Mouse (Mus musculus) frontal cortex, postnatal 14 days (tissue): ENCODE measurements around the gene Ptprg.

ENCODE experiments used
- DNase-seq, 2 experiments: peaks; one replicate each; pipeline ENCODE4 v3.0.0; 2022; ENCODE audit warnings: low spot score in 2 of 2

The Ptprg gene

GRCm38 (mm10) chr14:11881082-11881481 is 327.8 kb downstream of the Ptprg start:
- DNase-seq = no peak

DNA sequence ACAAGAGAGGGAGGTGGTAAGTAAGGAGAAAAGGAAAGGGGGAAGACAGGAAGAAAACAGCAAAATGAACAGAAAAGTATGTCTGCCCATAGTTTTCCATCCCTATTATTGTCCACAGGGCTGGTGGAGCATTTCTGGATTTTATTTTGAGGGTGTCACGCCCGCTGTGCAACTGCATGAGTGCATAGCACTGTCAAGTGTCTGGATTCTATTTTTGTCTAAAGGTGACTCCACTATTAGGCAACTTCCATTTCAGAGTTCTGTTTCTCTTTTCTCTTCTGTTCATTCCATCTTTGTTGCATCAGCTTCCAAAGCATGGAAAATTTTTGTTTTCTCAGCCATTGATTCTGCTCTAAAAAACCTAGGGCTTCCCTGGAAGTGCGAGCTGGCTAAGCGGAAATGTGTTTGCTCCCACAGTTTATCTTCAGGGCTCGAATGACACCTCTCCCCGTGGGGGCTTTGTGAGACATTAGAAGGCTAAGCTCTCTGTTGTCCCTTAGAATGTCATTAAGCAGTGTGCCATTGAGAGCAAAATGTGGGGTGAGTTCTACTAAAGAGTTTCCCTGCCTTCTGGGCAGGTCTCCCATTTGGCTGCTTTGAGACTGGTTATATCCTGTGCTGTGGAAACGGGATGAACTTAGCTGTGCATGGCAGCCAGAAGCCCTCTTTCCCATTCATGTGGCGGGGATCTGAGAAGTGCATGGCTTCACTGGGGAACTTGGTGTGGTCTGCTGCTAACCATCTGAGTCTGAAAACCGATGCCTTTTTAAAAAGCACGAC is 330.0 kb downstream of the Ptprg start:
- DNase-seq = no peak

GRCm38 (mm10) chr14:11883995-11884394 is 330.7 kb downstream of the Ptprg start:
- no peak for DNase-seq

- no peak for DNase-seq
These were observed 333.1 kb downstream of the Ptprg start for GRCm38 (mm10) chr14:11886417-11886816.

- DNase-seq = no peak
These were observed 337.6 kb downstream of the Ptprg start for GRCm38 (mm10) chr14:11890890-11891289.

DNA sequence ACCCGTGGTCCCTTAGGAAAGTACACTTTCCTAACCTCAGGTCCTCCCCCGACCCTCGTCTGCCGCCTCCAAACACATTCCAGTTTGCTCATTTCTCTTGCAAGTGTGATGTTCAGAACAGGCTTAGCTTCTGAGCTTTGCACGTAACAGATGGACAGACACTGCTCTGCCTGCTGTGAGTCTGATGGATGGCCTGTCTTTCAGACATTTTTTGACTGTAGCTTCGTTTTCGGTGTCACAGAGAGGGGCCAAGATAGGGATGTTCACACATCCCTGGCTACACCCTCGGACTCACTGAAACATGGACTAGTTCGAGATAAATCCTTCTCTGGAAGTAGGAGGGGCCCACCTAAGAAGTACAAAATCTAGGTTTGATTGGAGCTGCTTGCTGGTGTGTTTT is 339.3 kb downstream of the Ptprg start:
- no peak for DNase-seq

- DNase-seq = peak; percentile 30 to 36
These were observed 342.2 kb downstream of the Ptprg start for GRCm38 (mm10) chr14:11895486-11895885.

DNA sequence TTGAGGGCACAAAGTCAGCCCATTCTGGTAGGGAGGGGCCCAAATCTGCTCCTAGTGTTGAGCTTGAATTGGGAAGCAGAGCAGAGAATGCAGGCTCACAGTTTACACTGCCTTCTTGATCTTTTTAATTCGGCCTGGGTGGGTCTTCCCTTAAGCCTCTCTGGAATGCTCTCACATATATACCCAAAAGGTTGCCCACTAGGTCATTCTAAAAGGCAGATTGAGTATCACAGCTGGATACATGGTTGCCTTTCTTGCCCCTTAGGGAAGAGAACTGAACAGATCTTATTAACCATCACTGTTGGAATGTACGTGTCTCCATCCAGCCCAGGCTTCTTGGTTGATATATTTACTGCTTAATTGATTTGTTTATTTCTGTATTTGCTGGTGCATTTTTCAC is 349.5 kb downstream of the Ptprg start:
- DNase-seq = no peak

GRCm38 (mm10) chr14:11906130-11906675 is 352.9 kb downstream of the Ptprg start:
- no peak for DNase-seq

- DNase-seq = no peak
These were observed 358.9 kb downstream of the Ptprg start for GRCm38 (mm10) chr14:11912253-11912652.

GRCm38 (mm10) chr14:11917225-11917624 is 363.9 kb downstream of the Ptprg start:
- no peak for DNase-seq

- no peak for DNase-seq
These were observed 375.2 kb downstream of the Ptprg start for GRCm38 (mm10) chr14:11928545-11928944.

- DNase-seq = no peak
These were observed 379.2 kb downstream of the Ptprg start for GRCm38 (mm10) chr14:11932517-11932916.

GRCm38 (mm10) chr14:11934556-11934955 is 381.2 kb downstream of the Ptprg start:
- DNase-seq = no peak

DNA sequence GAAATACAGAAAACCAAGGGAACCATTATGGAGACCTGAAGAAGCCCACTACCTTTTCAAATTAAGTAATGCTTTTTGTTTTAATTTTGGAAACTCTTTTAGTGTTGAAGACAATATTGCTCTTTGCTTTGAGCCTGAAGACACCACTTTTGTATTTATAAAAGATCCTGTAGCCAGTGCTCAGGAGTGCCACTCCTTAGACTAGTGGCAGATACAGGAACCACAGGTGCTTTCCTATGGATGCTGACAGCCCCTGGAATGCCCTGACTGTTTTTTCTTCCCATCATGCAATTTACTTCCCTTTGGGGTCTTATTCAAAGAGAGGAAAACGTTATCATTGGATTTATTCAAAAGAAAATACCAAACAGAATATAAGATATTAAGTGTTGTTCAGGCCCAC is 381.9 kb downstream of the Ptprg start:
- DNase-seq = no peak

DNA sequence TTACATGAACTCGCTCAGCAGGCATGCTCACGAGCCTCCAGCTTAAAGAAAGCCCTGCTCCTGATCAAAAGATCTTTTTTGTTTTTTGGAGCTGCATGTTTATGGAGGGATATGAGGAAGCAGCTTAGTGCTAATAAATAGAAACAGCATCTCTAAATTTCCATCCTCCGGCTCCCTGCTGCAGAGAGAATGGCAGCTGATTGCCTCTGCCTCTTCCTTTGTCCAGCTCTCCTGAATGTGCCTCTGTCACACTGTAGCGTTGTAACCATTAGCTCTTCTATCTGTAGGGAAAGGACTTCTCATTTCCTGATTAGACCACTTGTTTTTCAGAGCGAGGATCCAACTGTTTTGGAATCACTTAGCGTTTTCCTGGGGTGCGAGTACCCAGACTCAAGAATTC is 382.4 kb downstream of the Ptprg start:
- DNase-seq = no peak

- no peak for DNase-seq
These were observed 385.6 kb downstream of the Ptprg start for GRCm38 (mm10) chr14:11938912-11939311.

- DNase-seq = no peak
These were observed 388.7 kb downstream of the Ptprg start for GRCm38 (mm10) chr14:11941989-11942514.

DNA sequence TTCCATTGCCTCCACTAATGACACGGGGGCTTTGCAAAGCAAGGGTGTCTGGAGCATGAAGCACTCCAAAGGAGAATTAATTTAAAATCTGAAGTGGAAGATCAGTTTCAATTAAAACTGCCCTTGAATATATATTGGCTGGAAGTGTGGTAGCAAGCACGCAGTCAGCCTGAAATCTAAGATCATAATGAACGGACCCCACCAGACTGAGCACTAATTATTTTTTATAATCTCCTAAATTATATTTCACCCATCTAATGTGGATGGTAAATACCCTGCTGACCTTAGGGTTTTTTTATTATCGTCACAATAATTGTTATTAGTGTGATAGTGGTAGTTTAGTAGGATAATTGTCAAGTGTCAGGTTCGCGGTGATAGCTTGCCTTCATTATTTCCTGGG is 397.0 kb downstream of the Ptprg start:
- no peak for DNase-seq

- DNase-seq = no peak
These were observed 401.9 kb downstream of the Ptprg start for GRCm38 (mm10) chr14:11955020-11955882.

DNA sequence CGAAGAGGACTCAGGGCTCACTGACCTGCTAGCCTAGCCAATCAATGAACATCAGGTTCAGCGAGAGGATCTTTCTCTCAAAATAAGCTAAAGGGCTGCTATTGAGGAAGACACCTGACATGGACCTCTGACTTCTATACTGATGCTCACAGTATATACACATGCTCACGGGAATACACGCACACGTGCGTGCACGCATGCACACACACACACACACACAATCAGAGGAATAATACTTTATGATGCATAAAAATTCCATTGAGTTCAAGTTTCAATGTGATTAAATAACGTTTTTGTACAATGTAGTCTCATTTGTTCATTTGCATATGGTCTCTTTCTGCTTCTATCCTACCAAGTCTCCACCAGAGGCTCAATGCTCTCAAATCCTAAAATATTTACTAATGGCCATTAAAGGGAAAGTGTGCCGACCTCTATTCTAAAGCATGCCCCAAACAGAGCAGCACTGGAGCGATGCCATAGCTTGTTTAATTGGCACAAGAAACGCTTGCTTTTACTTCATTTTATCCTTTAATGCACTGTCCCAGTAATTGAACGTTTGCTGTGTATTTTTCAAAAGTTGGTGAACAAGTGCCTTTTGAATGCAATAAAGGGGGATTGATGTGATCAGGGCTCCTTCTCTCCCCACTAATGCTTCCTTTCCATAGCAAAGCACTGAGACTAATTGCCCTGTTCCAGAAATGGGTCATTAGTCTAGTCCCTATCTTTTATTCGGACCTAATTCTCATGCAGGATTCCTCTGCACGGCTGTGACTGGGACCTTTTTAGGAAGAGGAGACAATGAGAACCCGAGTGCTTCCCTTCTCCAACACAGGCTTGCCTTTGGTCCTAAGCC is 407.2 kb downstream of the Ptprg start:
- no peak for DNase-seq
